Mouse (Mus musculus): ENCODE data around the gene Fam117a. TPM values are rescaled to one million over a fixed set of nuclear protein-coding genes. Genes with fewer than 3 reads are reported as not detected.

The Fam117a gene
- total RNA-seq, 1 experiment from 2014 or later, result 45.7 TPM

DNA sequence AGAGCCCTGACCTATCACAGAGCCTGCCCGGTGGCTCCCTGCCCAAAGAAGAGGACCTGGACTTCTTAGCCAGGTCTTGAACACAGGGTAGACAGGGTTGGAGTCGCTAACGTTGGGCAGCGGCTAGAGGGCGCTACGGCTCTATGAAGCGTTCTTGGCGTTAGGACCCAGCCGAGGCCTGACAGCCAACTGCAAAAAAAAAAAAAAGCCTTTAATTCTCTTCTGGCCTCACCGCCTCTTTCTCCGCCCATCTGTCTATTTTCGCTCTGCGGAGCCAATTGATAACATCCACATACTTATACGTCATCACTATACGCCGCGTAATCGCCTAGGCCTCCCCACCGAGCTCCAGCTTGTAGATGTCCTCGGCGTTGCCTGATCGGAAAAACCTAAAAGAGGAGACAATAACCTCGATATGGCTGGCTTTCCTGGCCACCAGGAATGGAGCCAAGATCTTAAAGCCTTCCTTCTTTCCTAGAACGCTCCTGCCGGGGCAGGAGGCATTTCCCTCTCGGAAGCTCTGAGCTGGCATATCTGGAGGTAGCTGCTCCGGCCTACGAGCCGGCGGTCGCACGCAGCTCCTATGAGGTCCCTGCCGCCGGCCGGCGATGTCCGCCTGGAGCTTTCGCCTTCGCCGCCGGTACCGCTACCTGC lies 47.6 kb downstream of the Fam117a start, which contains the start of gene Slc35b1:
Gene Slc35b1 (plus strand): TSS at position 374 of the 654 bp plus-strand sequence.
- ATAC-seq (ENCODE audit: extremely low read depth, insufficient number of reproducible peaks, low FRiP score, poor library complexity, severe bottlenecking), result peak; percentile 90

GRCm38 (mm10) chr11:95384973-95385320 lies 48.1 kb downstream of the Fam117a start:
- ATAC-seq (ENCODE audit: extremely low read depth, insufficient number of reproducible peaks, low FRiP score, poor library complexity, severe bottlenecking), result no peak

DNA sequence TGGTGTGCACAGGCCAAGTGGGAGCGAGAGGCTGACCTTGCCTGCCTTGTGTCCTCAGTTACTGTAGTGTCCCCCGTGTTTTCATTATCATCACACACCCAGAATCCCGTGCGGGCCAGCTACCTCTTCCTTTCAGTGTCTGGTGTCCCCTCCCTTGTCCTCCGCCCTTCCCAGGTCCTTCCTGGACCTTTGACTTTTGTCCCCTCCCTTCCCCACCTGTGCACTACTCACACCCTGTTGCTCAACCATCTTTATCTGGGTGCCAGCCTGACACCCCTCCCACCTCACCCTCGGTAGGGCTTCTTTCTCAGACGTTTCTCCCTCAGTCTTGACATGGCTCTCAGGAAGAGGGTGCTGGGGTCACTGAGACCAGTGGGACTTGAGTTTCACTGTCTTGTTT lies 50.5 kb downstream of the Fam117a start:
- ATAC-seq (ENCODE audit: extremely low read depth, insufficient number of reproducible peaks, low FRiP score, poor library complexity, severe bottlenecking), result no peak

- ATAC-seq (ENCODE audit: extremely low read depth, insufficient number of reproducible peaks, low FRiP score, poor library complexity, severe bottlenecking), result no peak
Measured at GRCm38 (mm10) chr11:95389006-95389405, 52.2 kb downstream of the Fam117a start.

DNA sequence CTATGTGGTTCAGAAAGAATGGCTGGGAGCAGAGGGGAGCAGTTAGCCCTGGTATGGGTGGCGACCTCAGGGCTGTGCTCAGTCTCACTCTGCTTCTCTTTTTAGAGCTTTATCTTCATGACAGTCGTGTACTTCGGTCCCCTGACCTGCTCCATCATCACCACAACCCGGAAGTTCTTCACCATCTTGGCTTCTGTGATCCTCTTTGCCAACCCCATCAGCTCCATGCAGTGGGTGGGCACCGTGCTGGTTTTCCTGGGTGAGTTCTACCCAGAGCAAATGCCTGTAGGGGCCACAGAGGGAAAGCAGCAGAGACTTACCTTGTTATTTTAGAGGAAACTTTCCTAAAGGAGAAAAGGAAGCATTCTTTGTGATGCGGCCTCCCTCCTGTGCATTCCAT lies 53.6 kb downstream of the Fam117a start:
- no peak for ATAC-seq (ENCODE audit: extremely low read depth, insufficient number of reproducible peaks, low FRiP score, poor library complexity, severe bottlenecking)

GRCm38 (mm10) chr11:95391201-95391600 lies 54.4 kb downstream of the Fam117a start:
- ATAC-seq (ENCODE audit: extremely low read depth, insufficient number of reproducible peaks, low FRiP score, poor library complexity, severe bottlenecking), result no peak

DNA sequence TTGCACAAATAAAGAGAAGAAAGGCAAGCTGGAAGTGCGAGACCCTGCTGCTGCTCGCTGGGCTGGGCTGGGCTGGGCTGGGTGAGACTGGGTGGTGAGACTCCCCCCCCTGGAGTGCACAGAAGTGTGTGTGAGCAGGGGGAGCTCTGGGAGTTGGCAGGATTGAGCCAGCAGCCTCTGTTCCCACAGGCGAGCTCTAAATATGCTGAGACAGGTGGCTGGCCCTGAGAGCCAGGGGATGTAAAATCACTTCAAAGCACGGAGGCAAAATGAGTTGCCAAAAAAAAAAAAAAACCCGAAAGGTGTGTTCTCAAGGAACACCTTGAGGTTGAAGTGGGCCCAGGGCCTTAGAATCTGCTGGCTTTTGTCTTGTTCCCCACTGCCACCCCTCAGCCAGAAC lies 54.9 kb downstream of the Fam117a start:
- no peak for ATAC-seq (ENCODE audit: extremely low read depth, insufficient number of reproducible peaks, low FRiP score, poor library complexity, severe bottlenecking)

- ATAC-seq (ENCODE audit: extremely low read depth, insufficient number of reproducible peaks, low FRiP score, poor library complexity, severe bottlenecking), result no peak
Measured at GRCm38 (mm10) chr11:95392223-95392667, 55.4 kb downstream of the Fam117a start.

GRCm38 (mm10) chr11:95392708-95393499 lies 56.1 kb downstream of the Fam117a start:
- no peak for ATAC-seq (ENCODE audit: extremely low read depth, insufficient number of reproducible peaks, low FRiP score, poor library complexity, severe bottlenecking)

DNA sequence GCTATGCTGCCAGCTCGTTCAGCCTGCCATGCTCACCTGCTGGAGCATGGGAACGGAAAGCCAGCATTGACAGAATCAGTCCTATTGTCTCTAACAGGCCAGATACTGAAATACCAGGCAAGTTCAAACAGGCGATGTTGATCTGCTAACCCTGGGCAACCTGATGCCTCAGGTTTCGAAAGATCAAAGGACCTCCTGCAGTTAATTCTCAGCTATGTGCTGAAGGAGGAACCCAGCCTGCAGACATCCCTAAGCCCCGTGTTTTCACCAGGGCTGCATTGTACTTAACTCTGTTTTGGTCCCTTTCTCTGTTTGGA lies 56.6 kb downstream of the Fam117a start:
- ATAC-seq (ENCODE audit: extremely low read depth, insufficient number of reproducible peaks, low FRiP score, poor library complexity, severe bottlenecking), result no peak

DNA sequence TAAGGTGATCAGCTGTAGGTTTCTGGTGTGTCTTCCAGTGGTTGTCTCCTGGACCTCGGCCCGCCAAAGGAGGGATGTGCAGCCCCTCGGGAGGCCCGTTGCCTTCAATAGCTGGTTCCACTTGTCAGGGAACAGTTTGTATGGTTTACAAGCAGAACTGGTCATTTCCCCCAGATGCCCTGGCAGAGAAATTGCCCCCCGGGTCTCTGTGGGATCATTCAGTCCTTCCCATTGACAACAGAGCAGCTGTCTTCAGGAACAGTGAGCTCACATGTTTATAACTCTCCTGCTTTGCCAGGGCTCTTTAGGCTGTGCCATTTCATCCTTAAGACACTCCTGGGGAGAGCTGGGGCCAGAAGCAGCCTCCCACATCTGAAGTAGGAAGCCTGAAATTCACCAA lies 57.3 kb downstream of the Fam117a start:
- no peak for ATAC-seq (ENCODE audit: extremely low read depth, insufficient number of reproducible peaks, low FRiP score, poor library complexity, severe bottlenecking)

DNA sequence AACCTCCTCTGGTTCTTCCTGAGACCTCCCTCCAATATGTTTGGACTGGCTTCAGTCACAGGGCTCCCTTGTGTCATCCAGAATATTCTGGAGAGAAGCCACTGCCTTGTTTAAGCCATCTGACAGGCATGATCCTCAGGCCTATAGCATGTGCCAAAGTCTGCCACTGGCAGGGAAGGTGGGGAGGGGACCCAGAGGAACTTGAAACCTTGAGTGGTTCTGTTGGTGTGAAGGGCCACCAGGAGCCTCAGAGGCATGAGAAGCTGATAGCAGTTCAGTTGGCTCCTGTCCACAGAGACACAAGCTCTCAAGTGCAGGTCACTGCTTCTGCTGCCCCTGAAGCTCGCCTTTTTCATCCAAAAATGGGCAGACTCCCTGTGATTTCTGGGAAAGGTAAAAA lies 59.7 kb downstream of the Fam117a start:
- no peak for ATAC-seq (ENCODE audit: extremely low read depth, insufficient number of reproducible peaks, low FRiP score, poor library complexity, severe bottlenecking)

GRCm38 (mm10) chr11:95397843-95398835 lies 61.3 kb downstream of the Fam117a start:
- ATAC-seq (ENCODE audit: extremely low read depth, insufficient number of reproducible peaks, low FRiP score, poor library complexity, severe bottlenecking), result peak; percentile 62

DNA sequence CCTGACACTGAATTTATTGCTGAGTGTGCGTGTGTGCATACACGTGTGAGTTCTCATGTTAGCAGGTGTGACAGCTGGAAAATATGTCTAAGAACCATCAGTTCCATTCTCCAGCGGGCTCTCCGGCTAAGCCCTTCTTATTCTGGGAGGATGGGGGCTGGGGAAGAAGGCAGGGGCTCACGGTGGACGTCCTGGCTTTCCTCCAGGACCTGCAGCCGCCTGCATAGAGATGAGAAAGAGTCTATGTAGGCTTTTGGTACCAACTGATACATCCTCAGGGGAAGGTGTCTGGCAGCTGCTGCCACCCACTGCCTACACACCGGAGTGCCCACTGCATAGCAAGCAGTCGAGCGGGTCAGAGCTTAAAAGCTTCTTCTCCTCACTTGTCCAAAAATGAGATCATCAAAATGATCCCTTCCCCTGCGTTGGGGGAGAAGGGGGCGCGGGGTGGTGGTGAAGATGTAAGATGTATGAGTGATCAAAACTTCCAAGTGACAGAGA lies 62.8 kb downstream of the Fam117a start:
- ATAC-seq (ENCODE audit: extremely low read depth, insufficient number of reproducible peaks, low FRiP score, poor library complexity, severe bottlenecking), result no peak

- no peak for ATAC-seq (ENCODE audit: extremely low read depth, insufficient number of reproducible peaks, low FRiP score, poor library complexity, severe bottlenecking)
Measured at GRCm38 (mm10) chr11:95401568-95401967, 64.8 kb downstream of the Fam117a start.

DNA sequence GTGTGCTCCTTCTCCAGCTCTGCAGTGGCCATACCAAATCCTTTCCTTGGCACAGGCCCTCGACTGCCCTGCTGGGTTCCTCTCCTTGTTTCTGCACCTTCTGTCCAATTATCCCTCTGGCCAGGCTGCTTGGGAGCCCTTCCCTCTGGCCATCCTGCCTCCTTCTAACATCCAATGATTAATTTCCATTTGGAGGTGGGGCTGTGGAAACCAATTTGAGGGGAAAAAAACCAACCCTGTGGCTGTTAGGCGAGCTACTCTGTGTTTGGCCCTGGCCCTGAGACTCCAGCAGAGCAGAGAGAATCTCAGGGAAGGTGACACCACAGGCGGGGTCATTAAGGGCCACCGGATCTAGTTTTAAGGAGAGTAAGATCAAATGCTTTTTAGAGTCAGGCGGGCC lies 65.4 kb downstream of the Fam117a start:
- ATAC-seq (ENCODE audit: extremely low read depth, insufficient number of reproducible peaks, low FRiP score, poor library complexity, severe bottlenecking), result no peak

DNA sequence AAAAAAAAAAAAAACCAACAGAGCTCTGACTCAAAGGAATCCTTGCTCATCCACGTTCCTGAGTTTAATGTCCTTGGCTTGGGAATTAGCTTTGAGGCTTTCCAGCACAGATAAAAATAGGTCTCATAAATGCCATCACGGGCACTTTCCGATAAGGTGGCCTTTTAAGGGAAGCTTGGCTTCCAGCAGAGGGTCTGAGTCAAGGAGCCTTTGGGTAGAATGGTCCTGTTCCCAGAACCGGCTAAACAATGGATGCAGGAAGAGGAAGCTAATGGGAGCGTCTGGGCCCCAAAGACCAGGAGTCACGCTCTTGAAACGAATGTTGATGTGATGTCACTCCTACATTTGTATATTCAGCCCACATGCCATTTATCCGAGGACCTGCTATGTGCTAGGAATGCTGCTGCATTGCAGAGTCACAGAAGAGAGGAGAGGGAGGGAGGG lies 65.9 kb downstream of the Fam117a start:
- ATAC-seq (ENCODE audit: extremely low read depth, insufficient number of reproducible peaks, low FRiP score, poor library complexity, severe bottlenecking), result no peak

DNA sequence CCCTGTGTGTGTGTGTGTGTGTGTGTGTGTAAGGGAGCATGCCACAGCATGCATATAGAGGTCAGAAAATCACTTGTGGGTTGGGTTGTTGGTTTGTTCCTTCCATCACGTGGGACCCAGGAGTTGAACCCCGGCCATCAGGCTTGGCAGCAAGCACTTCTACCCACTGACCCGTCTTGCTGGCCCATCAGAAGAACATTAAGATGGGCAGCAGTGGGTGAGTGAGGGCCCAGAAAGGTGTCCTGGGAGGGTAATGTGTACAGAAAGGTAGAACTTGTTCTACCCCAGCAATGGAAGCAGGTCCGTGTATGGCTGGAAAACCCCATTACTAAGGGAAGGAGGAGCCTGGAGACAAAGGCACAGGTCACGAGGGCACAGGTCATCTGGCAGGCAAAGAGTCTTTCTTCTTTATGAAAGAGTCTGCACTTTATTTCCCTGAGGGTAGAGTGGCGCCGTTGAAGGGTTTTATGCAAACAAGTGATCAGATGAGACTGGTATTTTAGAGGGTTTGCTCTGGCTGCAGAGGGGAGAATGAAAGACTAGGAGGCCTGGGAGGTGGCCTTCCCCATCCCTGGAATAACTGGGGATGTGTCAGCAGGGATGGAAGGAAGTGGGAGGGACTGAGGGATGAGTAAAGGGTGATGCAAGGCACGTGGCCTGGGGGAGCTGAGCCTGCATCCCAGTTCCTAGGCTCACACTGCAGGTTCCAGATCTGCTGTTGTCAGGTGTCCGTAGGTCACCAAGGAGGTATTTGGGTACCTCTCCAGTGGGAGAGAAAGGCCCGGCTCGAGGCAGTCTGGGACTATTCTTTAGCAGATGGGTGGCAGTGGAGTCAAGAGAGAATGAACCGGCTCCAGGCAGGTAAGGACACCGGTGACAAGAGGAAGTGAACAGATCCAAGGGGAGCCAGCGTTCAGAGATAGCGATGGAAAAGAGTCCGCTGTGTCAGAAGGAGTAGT lies 66.8 kb downstream of the Fam117a start:
- ATAC-seq (ENCODE audit: extremely low read depth, insufficient number of reproducible peaks, low FRiP score, poor library complexity, severe bottlenecking), result no peak
